Mouse (Mus musculus) T-cell, adult 2 months (primary cell): ENCODE results near the gene Pde9a.

ENCODE experiments used
- DNase-seq: peaks from one replicate; pipeline ENCODE4 v3.0.0; 2022; ENCODE audit warnings: low spot score

Pde9a gene

DNA sequence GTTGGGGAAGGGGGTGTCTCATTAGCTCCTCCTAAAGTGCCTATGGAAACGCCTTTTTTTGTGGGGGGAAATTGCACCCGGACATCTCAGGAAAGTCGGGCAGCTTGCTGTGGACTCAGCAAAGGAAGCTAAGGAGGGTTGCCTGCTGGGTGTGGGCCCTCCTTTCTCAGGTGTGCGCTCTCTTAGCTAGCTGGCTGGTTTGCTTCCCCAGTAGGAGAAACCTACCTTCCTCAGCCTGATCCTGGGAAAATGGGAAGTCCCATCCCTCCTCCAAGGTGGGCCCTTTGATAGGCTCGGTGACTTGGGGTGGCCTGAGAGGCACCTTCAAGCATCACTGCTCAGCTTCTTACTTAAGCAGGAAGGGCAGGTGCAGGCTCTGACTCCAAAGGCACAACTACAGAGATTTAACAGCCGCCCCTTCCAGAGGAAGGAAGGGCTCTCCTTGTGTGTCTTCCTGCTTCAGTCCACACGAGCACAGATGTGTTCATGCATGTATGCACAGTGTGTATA is 811 bp downstream of the Pde9a start:
- DNase-seq, result no peak

GRCm38 (mm10) chr17:31389432-31390050 is 3.5 kb downstream of the Pde9a start:
- no peak for DNase-seq

DNA sequence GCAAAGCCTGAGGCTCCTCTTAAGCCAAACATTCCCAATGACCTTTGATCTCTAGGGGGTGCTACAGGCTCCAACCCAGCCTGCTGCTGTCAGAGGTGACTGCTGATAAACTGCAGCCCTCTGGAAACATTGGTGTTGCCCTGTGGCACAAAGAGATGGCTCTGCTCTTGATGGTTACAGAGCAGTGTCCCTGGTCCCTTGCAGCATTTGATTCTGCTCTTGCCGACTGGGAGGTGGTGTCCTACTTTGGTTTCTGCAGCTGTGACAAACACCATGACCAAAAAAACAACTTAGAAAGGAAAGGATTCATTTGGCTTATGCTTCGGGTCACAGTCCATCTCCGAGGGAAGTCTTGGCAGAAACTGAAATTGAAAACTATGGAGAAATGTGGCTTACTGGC is 5.5 kb downstream of the Pde9a start:
- no peak for DNase-seq

DNA sequence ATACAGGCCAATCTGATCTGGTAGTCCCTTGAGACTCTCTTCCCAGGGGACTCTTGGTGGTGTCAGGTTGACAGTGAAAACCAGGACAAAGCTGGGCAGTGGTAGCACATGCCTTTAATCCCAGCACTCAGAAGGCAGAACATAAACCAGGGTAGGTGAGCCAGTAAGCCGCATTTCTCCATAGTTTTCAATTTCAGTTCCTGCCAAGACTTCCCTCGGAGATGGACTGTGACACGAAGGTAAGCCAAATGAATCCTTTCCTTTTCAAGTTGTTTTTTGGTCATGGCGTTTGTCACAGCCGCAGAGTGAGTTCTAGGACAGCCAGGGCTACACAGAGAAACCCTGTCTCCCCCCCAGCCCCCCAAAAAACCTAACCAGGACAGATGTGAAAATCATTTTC is 6.0 kb downstream of the Pde9a start:
- no peak for DNase-seq

- DNase-seq, result no peak
Measured at GRCm38 (mm10) chr17:31393811-31394210, 7.8 kb downstream of the Pde9a start.

DNA sequence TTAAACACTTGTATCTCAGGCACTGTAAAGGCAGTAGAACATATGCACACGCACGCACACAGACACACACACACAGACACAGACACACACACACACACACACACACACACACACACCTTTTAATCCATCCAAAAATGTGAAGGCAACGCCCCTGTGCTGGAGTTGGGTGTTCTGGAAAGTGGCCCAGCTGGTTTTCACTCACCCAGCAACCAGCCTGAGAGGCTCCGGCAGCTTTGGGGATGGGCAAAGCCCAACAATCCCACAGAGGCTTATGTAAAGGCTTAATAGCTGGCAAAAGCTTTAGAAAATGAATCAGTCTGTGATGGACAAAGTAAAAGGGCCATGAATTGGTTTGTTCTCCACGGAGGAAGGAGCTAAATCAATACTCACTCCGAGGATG is 14.3 kb downstream of the Pde9a start:
- DNase-seq, result no peak

- DNase-seq, result no peak
Measured at GRCm38 (mm10) chr17:31401160-31401559, 15.2 kb downstream of the Pde9a start.

DNA sequence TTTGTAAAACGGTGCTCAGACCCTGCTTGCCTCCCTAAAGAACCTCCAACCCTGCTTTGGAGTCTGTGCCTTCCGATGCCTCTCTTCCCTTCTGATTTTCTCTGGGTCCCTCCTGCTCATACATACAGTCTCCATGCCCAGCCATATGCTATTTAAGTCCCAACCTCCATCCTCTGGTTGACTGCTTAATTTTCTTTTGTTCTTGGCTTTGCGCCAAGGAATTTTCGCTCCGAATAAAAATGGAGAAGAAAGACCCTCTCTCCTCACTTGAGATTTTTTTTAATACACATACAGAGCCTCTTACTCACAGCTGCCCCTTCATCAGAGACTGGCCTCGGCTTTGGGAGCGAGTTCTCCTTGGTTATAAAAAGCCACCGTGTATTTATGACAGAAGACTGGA is 16.7 kb downstream of the Pde9a start:
- DNase-seq, result no peak

DNA sequence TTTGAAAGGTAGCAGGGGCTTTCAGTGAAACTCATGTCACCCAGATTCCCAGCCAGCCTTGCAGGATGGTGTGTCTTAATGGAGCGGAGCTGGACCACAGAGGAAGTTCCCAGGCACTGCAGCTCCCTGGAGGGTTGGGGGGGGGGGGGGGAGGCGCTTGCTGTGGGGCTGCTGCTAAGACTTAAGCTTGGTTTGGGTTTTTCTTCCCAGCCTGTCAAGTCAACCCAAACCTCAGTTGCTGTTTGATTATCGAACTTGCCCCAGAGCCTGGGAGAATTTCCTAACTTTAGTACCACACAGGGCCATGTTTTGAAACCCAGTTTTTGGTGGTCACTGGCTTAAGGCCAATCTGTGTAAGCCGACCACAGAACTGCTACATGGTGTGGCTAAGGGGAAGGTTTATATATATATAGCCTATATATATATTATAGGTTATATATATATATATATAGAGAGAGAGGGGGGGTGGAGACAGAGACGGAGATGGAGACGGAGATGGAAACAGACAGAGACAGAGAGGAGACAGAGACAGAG is 19.8 kb downstream of the Pde9a start:
- DNase-seq, result no peak

- no peak for DNase-seq
Measured at GRCm38 (mm10) chr17:31409741-31410350, 23.8 kb downstream of the Pde9a start.

- no peak for DNase-seq
Measured at GRCm38 (mm10) chr17:31415258-31415657, 29.2 kb downstream of the Pde9a start.

- DNase-seq, result no peak
Measured at GRCm38 (mm10) chr17:31418804-31419597, 33.0 kb downstream of the Pde9a start.

DNA sequence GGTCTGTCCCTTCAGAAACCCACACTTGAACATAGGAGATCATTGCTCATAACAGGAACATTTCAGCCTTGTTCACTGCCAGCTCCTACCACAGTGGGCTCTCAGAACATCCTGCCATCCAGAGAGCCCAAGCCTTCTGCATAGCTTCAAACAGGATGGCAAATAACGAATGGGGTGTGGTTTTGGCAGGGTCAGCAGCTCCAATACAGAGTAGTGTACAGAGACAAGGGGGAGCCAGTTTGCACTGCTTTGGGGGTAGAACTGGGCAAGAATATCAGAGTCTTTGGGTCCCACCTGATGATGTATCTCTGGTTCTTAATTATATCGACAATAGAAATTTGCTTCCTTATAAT is 33.6 kb downstream of the Pde9a start:
- DNase-seq, result no peak

- DNase-seq, result no peak
Measured at GRCm38 (mm10) chr17:31419995-31420394, 34.0 kb downstream of the Pde9a start.

GRCm38 (mm10) chr17:31420658-31421057 is 34.6 kb downstream of the Pde9a start:
- DNase-seq, result no peak

- no peak for DNase-seq
Measured at GRCm38 (mm10) chr17:31422381-31422780, 36.4 kb downstream of the Pde9a start.

GRCm38 (mm10) chr17:31423020-31423419 is 37.0 kb downstream of the Pde9a start:
- DNase-seq, result no peak

DNA sequence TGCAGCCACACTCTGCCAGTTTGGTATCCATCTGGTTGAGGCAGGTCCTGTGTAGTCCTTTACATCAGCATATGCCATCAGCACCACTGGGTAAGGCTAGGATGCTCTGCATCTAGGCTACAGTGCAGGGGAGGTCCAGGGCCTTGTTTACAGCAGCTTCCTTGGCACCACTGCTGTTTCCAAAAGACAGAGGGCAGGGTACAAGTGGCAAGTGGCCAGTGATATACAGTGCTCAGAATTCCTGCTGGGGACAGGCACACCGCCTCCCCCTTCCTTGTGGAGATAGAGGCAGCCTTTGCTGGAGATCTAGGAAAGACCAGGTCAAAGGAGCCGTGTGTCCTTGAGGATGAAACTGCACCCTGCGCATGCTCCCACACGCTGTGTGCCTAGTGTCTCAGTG is 38.3 kb downstream of the Pde9a start:
- DNase-seq, result no peak

GRCm38 (mm10) chr17:31424798-31425197 is 38.8 kb downstream of the Pde9a start:
- no peak for DNase-seq

DNA sequence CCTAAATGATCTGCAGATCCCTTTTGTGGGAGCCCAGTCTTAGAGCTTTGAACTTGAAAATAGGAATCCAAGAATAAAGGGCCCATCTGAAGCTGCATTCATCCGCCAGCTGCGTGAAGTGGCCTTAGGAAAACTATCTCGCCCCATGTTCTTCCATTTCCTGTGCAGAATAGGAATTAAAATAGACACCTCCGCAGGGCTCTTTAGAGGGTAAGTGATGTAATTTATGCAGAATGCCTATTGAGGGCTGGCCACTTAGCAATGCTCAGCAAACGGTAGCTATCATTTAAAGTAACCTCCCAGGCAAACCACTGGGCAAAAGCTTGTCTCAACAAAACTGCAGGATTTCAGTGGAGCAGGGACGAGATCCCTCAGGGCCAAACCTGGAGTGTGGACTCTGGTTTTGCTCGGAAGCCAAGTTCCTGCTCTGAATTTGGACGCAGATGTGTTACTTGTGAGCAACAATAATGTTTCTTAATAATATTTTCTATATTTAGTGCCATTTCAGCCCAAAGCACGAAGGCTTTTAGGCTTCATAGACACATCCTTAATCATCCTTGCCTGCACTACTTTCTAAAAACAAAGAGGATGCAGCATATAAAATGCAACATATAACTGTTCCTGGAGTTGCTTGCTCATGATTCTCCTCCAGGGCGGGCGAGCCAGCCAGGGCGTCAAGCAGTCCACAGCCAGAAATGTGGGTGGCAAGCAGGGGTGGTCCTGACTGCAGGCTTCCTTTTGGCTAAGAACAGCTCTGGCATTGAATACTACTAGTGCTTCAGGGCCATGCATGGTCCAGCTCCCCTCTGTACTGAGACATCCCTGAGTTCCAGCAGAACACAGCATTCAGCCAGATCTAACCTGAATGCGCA is 40.1 kb downstream of the Pde9a start:
- DNase-seq, result no peak

DNA sequence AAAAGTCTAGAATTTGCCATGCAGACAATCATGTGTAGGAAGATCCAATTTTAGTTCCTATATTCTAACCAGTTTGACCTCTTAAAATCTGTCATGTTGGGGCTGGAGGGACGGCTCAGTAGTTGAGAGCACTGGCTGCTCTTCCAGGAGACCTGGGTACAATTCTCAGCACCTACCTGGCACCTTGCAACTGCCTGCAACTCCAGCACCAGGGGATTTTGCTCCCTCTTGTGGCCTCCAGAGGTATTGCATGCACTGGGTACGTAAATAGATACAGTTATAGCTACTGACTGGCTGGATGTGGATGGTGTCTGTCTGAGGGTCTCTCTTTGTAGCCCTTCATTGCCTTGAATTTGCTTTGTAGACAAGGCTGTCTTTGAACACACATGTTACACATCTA is 43.4 kb downstream of the Pde9a start:
- no peak for DNase-seq

DNA sequence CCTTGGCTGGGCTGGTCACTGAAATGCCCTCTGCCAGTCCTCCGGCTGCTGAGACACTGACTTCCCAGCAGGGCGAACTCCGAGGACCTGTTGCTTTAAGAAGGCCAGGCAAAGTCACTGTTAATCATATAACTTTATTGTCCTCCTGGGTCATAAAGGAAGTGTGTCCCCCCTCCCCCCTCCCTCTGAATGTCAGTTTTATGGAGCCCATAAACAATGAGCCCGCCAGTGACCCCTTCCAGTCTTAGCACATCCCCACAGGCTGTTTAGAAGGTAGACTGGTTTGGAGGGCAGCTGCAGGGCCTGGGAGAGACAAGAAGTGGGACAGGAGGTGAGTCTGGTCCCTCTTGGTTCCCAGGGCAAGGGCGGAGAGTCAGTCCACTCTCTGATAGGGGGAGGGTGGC is 46.9 kb downstream of the Pde9a start:
- no peak for DNase-seq
